Mouse (Mus musculus): ENCODE data around the gene Spock2. TPM values are rescaled to one million over a fixed set of nuclear protein-coding genes. Genes with fewer than 3 reads are reported as not detected.

Gene Spock2
- total RNA-seq, 1 experiment, result 4.1 TPM

GRCm38 (mm10) chr10:60108321-60109111 is 2.5 kb downstream of the Spock2 start:
- in situ Hi-C loops (cut with MboI; ENCODE audit: low sequenced_read_pairs in 2 of 2, unreplicated experiment in 2 of 2), result no loop called here
- H3K9me3 ChIP-seq (ENCODE audit: control insufficient read depth, insufficient read depth, low read depth, low read length), result no peaks in the 10 kb centered on the region
- no peak for TF ChIP-seq MAFK (IDR thresholded peaks at IDR 0.05; ENCODE audit: insufficient read depth, low read depth, low read length)
- no peak for TF ChIP-seq ZNF384 (IDR thresholded peaks at IDR 0.05; ENCODE audit: low read depth, low read length)
- no peak for TF ChIP-seq CHD2 (IDR thresholded peaks at IDR 0.05; ENCODE audit: low read depth, low read length)
- TF ChIP-seq ZC3H11A (IDR thresholded peaks at IDR 0.05; ENCODE audit: borderline replicate concordance, low read depth, low read length), result no peak
- TF ChIP-seq HCFC1 (IDR thresholded peaks at IDR 0.05; ENCODE audit: borderline replicate concordance, insufficient read depth, low read length), result no peak
- H3K27ac ChIP-seq (ENCODE audit: insufficient read depth, low read depth, low read length, poor library complexity, severe bottlenecking), result no peak overlapping the region
- H3K4me3 ChIP-seq (ENCODE audit: insufficient read depth in 1 of 2, low read depth in 1 of 2, low read length in 2 of 2, poor library complexity in 1 of 2, severe bottlenecking in 1 of 2), result no peak overlapping the region
- peaks cover 0 to 8% of the 10 kb centered on the region in 2 experiments; a peak in 1 of 4 replicates for H3K4me1 ChIP-seq (ENCODE audit: control insufficient read depth in 2 of 2, insufficient read depth in 2 of 2, low read length in 2 of 2, poor library complexity in 1 of 2)
- no peak overlapping the region for H3K9ac ChIP-seq (ENCODE audit: insufficient read depth, low read depth, low read length, poor library complexity, severe bottlenecking)
- no peaks in the 10 kb centered on the region for H3K36me3 ChIP-seq (ENCODE audit: control insufficient read depth, insufficient read depth, low read length, poor library complexity, severe bottlenecking)
- DNase-seq (ENCODE audit: low read depth, low spot score), result no peak

- no peak for DNase-seq (ENCODE audit: low read depth, low spot score)
- Histone ChIP-seq H3K36me3 (ENCODE audit: control insufficient read depth, insufficient read depth, low read length, poor library complexity, severe bottlenecking) (no peaks in the 10 kb centered on the region), H3K27ac (ENCODE audit: insufficient read depth, low read depth, low read length, poor library complexity, severe bottlenecking) (no peak overlapping the region), H3K9me3 (ENCODE audit: control insufficient read depth, insufficient read depth, low read depth, low read length) (no peaks in the 10 kb centered on the region), H3K4me3 (ENCODE audit: insufficient read depth in 1 of 2, low read depth in 1 of 2, low read length in 2 of 2, poor library complexity in 1 of 2, severe bottlenecking in 1 of 2) (no peak overlapping the region), H3K4me1 (ENCODE audit: control insufficient read depth in 2 of 2, insufficient read depth in 2 of 2, low read length in 2 of 2, poor library complexity in 1 of 2) (peaks cover 0 to 8% of the 10 kb centered on the region in 2 experiments; a peak in 1 of 4 replicates), H3K9ac (ENCODE audit: insufficient read depth, low read depth, low read length, poor library complexity, severe bottlenecking) (no peak overlapping the region)
- no peak for TF ChIP-seq CHD2 (IDR thresholded peaks at IDR 0.05; ENCODE audit: low read depth, low read length)
- no peak for TF ChIP-seq HCFC1 (IDR thresholded peaks at IDR 0.05; ENCODE audit: borderline replicate concordance, insufficient read depth, low read length)
- no peak for TF ChIP-seq ZNF384 (IDR thresholded peaks at IDR 0.05; ENCODE audit: low read depth, low read length)
- no peak for TF ChIP-seq ZC3H11A (IDR thresholded peaks at IDR 0.05; ENCODE audit: borderline replicate concordance, low read depth, low read length)
- TF ChIP-seq MAFK (IDR thresholded peaks at IDR 0.05; ENCODE audit: insufficient read depth, low read depth, low read length), result no peak
- in situ Hi-C loops (cut with MboI; ENCODE audit: low sequenced_read_pairs in 2 of 2, unreplicated experiment in 2 of 2), result no loop called here
These were observed 3.3 kb downstream of the Spock2 start for GRCm38 (mm10) chr10:60109336-60109735.

- no peak for TF ChIP-seq CHD2 (IDR thresholded peaks at IDR 0.05; ENCODE audit: low read depth, low read length)
- TF ChIP-seq MAFK (IDR thresholded peaks at IDR 0.05; ENCODE audit: insufficient read depth, low read depth, low read length), result no peak
- in situ Hi-C loops (cut with MboI; ENCODE audit: low sequenced_read_pairs in 2 of 2, unreplicated experiment in 2 of 2), result no loop called here
- Histone ChIP-seq H3K36me3 (ENCODE audit: control insufficient read depth, insufficient read depth, low read length, poor library complexity, severe bottlenecking) (no peaks in the 10 kb centered on the region), H3K27ac (ENCODE audit: insufficient read depth, low read depth, low read length, poor library complexity, severe bottlenecking) (no peak overlapping the region), H3K9me3 (ENCODE audit: control insufficient read depth, insufficient read depth, low read depth, low read length) (no peaks in the 10 kb centered on the region), H3K4me1 (ENCODE audit: control insufficient read depth in 2 of 2, insufficient read depth in 2 of 2, low read length in 2 of 2, poor library complexity in 1 of 2) (peaks cover 0 to 8% of the 10 kb centered on the region in 2 experiments; a peak in 1 of 4 replicates), H3K4me3 (ENCODE audit: insufficient read depth in 1 of 2, low read depth in 1 of 2, low read length in 2 of 2, poor library complexity in 1 of 2, severe bottlenecking in 1 of 2) (no peak overlapping the region), H3K9ac (ENCODE audit: insufficient read depth, low read depth, low read length, poor library complexity, severe bottlenecking) (no peak overlapping the region)
- DNase-seq (ENCODE audit: low read depth, low spot score), result no peak
These were observed 4.0 kb downstream of the Spock2 start for GRCm38 (mm10) chr10:60109989-60110388.

- in situ Hi-C loops (cut with MboI; ENCODE audit: low sequenced_read_pairs in 2 of 2, unreplicated experiment in 2 of 2), result no loop called here
- no peaks in the 10 kb centered on the region for H3K36me3 ChIP-seq (ENCODE audit: control insufficient read depth, insufficient read depth, low read length, poor library complexity, severe bottlenecking)
- H3K9ac ChIP-seq (ENCODE audit: insufficient read depth, low read depth, low read length, poor library complexity, severe bottlenecking), result no peak overlapping the region
- no peaks in the 10 kb centered on the region for H3K9me3 ChIP-seq (ENCODE audit: control insufficient read depth, insufficient read depth, low read depth, low read length)
- no peak overlapping the region for H3K4me3 ChIP-seq (ENCODE audit: insufficient read depth in 1 of 2, low read depth in 1 of 2, low read length in 2 of 2, poor library complexity in 1 of 2, severe bottlenecking in 1 of 2)
- H3K4me1 ChIP-seq (ENCODE audit: control insufficient read depth in 2 of 2, insufficient read depth in 2 of 2, low read length in 2 of 2, poor library complexity in 1 of 2), result peaks cover 0 to 12% of the 10 kb centered on the region in 2 experiments; a peak in 1 of 4 replicates
- H3K27ac ChIP-seq (ENCODE audit: insufficient read depth, low read depth, low read length, poor library complexity, severe bottlenecking), result no peak overlapping the region
- no peak for DNase-seq (ENCODE audit: low read depth, low spot score)
- TF ChIP-seq HCFC1 (IDR thresholded peaks at IDR 0.05; ENCODE audit: borderline replicate concordance, insufficient read depth, low read length) (no peak), ZNF384 (IDR thresholded peaks at IDR 0.05; ENCODE audit: low read depth, low read length) (no peak), MAFK (IDR thresholded peaks at IDR 0.05; ENCODE audit: insufficient read depth, low read depth, low read length) (no peak), CHD2 (IDR thresholded peaks at IDR 0.05; ENCODE audit: low read depth, low read length) (no peak), ZC3H11A (IDR thresholded peaks at IDR 0.05; ENCODE audit: borderline replicate concordance, low read depth, low read length) (no peak)
These were observed 5.0 kb downstream of the Spock2 start for GRCm38 (mm10) chr10:60110908-60111475.

Data from ES-E14 (cell line).